Mouse (Mus musculus): ENCODE measurements around the gene Barhl2. TPM values are rescaled to one million over a fixed set of nuclear protein-coding genes. Genes with fewer than 3 reads are reported as not detected.

Gene Barhl2
- polyA plus RNA-seq, 1 experiment from 2014 or later: not detected

DNA sequence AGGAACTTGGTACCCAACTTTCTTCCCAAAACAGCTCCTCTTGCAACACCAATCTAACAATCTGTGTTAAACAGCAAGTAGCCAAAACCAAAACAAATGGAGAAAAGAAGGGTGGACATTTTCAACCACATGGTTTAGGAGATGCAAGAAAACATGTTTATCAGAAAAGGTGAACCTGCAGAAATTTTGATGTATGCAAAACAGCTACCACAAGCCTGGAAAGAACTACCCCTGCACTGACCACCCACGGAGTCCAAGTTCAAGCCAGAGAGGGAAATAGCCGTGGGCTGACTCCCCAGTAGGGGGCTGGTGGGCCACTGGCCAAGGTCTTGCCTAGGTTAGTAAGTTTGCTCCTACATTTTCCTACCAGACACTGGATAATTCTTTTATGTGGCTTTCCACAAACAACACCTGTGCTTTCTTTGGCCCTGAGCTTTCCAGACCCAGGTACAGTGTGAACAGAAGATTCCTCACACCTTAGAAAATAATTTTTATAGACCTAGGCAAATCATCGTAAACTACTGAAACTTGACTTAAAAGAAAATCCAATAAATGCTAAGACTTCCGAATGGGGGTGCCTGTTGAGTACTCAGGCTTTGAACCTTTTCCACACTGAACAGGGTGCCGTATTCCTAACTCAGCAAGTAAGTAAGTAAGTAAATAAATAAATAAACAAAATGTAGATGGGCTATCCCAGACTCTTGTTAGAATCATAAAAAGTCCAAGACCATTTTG, 7.4 kb downstream of the Barhl2 start:
- TF ChIP-seq CTCF (IDR thresholded peaks at IDR 0.05; ENCODE audit: low read depth): no peak
- H3K4me2 ChIP-seq: no peak overlapping the region
- DNase-seq: no peak
- no peaks in the 10 kb centered on the region for H3K9me3 ChIP-seq (ENCODE audit: low read depth, low read length)
- H3K4me1 ChIP-seq (ENCODE audit: insufficient read depth): no peaks in the 10 kb centered on the region
- no peak for ATAC-seq (ENCODE audit: insufficient read depth)
- H3K36me3 ChIP-seq (ENCODE audit: insufficient read depth): no peaks in the 10 kb centered on the region
- no peak overlapping the region for H3K9ac ChIP-seq
- H3K27ac ChIP-seq (ENCODE audit: low read depth): no peak overlapping the region
- 15% methylated on average over 5 of the region's 5 CpGs for WGBS
- peaks cover 97% of the 10 kb centered on the region for H3K27me3 ChIP-seq (ENCODE audit: insufficient read depth, low read length)
- H3K4me3 ChIP-seq (ENCODE audit: low read depth, low read length): no peak overlapping the region

DNA sequence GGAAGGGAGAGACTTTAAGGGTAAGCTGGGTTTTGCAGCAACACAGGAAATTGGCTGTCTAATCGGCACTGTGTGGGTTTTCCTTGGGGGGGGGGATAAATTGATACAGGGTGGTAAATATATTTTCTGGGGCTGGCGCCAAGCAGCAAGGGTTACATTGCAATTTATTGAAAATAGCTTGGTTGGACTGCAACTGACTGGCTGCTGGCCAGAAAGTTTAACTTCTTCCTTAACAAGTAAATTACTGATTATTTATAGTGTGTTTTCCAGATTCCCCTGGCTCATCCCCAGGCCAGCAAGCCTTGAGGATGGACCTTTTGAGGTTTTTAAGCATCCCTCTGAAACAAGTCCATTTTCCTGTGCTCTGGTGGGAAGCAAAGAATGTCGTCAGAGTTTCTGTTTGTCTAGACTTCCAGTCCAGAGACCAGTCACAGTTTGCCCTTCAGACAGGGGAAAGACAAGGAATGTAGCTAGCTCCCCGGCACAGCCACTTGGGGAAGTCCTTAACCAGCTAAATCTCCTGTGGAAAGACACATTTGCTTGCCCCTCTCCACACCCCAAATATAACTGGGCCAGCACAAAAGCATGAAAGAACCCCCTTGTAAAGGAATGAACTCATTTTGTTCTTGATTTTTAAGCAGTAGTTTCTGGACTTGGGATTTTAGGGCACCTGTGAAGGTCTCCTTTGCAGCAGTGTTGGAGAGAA, 8.1 kb downstream of the Barhl2 start:
- 13% methylated on average over 4 of the region's 4 CpGs for WGBS
- no peak for ATAC-seq (ENCODE audit: insufficient read depth)
- no peak overlapping the region for H3K9ac ChIP-seq
- peaks cover 95% of the 10 kb centered on the region for H3K27me3 ChIP-seq (ENCODE audit: insufficient read depth, low read length)
- no peak overlapping the region for H3K4me2 ChIP-seq
- peak; percentile 68 for DNase-seq
- H3K36me3 ChIP-seq (ENCODE audit: insufficient read depth): no peaks in the 10 kb centered on the region
- no peak overlapping the region for H3K27ac ChIP-seq (ENCODE audit: low read depth)
- no peak for TF ChIP-seq CTCF (IDR thresholded peaks at IDR 0.05; ENCODE audit: low read depth)
- no peaks in the 10 kb centered on the region for H3K9me3 ChIP-seq (ENCODE audit: low read depth, low read length)
- H3K4me3 ChIP-seq (ENCODE audit: low read depth, low read length): no peak overlapping the region
- no peaks in the 10 kb centered on the region for H3K4me1 ChIP-seq (ENCODE audit: insufficient read depth)

DNA sequence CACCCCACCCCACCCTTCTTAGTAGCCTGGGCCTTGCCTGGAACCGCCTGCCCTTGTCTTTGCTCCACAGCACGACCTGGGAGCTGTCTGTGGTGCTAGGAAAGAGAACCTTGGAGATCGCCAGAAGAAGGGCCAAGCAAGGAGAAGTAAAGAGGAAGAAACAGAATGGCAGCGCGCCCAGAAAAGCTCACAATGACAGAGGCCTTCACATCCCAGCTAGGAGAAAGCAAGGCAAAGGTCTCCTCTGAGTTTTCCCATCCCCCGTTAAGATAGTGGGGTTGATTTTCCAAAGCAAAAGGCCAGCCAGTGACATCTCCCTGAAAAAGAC, 9.2 kb downstream of the Barhl2 start:
- TF ChIP-seq CTCF (IDR thresholded peaks at IDR 0.05; ENCODE audit: low read depth): no peak
- H3K4me1 ChIP-seq (ENCODE audit: insufficient read depth): no peaks in the 10 kb centered on the region

DNA sequence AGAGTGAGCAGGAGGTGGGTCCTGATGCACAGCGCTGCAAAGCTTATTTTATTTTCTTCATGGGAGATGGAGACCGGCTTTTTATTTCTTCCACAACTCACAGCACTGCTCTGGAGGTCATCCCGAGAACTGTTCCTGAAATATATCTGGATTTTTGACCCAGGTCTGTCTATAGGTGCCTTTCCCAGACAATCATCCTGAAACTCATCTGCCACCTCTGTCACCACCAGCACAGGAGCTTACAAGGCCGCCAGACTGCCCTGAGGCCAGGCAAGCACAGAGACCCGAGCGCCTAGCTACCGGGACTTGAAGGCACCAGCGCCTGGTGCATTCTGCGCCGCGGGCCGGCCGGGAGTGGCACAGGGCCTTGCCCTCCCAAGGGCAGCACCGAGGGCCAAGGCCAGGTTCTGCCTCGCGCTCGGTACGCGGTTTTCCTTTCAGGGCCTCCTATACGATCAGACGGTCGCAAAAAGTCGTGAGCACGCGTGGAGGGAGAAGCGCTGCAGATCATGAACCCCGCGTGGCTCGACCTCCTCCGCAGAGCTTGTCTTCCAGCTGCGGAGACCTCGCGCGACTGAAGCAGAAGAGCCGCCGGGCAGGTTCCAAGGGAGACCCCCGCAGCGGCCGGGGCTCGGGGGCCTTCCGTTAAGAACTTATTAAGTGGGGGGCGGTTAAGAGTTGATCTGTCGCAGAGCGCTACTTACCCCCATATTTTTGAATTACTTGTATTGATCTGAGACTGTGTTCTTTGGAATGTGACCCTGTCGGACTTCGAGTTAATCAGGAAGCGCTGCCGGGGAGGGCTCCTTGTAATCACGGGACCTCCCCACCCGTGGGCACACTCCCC, 9.8 kb downstream of the Barhl2 start:
- Histone ChIP-seq H3K4me1 (ENCODE audit: insufficient read depth) (no peaks in the 10 kb centered on the region), H3K4me2 (no peak overlapping the region), H3K27ac (ENCODE audit: low read depth) (no peak overlapping the region), H3K9ac (no peak overlapping the region), H3K9me3 (ENCODE audit: low read depth, low read length) (no peaks in the 10 kb centered on the region), H3K4me3 (ENCODE audit: low read depth, low read length) (no peak overlapping the region), H3K27me3 (ENCODE audit: insufficient read depth, low read length) (peaks cover 83% of the 10 kb centered on the region), H3K36me3 (ENCODE audit: insufficient read depth) (no peaks in the 10 kb centered on the region)
- ATAC-seq (ENCODE audit: insufficient read depth) (no peak), DNase-seq (no peak)
- TF ChIP-seq CTCF (IDR thresholded peaks at IDR 0.05; ENCODE audit: low read depth): no peak
- WGBS: 4% methylated on average over 50 of the region's 50 CpGs

More for the DNA sequence above, 9.2 kb downstream of the Barhl2 start:
- Histone ChIP-seq H3K9me3 (ENCODE audit: low read depth, low read length) (no peaks in the 10 kb centered on the region), H3K4me3 (ENCODE audit: low read depth, low read length) (no peak overlapping the region), H3K4me2 (no peak overlapping the region), H3K9ac (no peak overlapping the region), H3K27ac (ENCODE audit: low read depth) (no peak overlapping the region), H3K36me3 (ENCODE audit: insufficient read depth) (no peaks in the 10 kb centered on the region), H3K27me3 (ENCODE audit: insufficient read depth, low read length) (peaks cover 88% of the 10 kb centered on the region)
- ATAC-seq (ENCODE audit: insufficient read depth) (no peak), DNase-seq (peak; percentile 87)
- 0% methylated on average over 6 of the region's 6 CpGs for WGBS

DNA sequence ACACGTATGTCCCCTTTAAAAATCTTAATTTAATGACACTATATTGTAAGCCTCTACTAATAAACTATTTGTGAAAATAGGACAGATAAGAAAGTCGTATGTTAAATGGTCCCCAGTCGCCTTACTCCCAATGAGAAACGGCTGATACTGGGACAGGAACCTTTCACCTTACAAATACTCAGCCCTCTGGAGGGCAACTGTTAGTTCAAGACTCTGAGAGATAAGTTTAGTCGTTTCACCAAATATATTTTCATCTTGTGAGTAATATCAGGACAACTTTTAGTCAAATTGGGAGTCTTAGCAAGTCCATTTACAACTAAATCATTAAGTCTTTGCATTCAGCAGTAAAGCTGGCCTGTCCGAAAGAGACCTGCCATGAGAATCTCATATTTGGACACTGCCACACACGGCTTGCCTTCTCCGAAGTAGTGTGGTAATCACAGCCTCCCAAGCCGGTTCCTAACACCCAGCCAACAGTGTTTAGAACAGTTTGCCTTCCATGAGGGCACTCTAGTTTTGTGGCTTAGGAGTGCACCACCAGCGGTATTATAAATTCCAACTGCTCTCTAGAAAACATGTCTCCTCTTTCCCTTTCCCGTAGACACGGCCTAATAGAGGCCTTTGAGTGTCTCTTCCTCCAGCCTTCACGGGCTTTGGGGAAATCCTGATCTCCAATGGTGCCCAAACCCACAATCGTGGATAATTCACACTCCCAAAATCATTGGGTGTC, 10.7 kb downstream of the Barhl2 start:
- H3K9ac ChIP-seq: no peak overlapping the region
- no peak overlapping the region for H3K27ac ChIP-seq (ENCODE audit: low read depth)
- peaks cover 79% of the 10 kb centered on the region for H3K27me3 ChIP-seq (ENCODE audit: insufficient read depth, low read length)
- H3K36me3 ChIP-seq (ENCODE audit: insufficient read depth): no peaks in the 10 kb centered on the region
- no peaks in the 10 kb centered on the region for H3K4me1 ChIP-seq (ENCODE audit: insufficient read depth)
- no peaks in the 10 kb centered on the region for H3K9me3 ChIP-seq (ENCODE audit: low read depth, low read length)
- no peak overlapping the region for H3K4me2 ChIP-seq
- no peak for ATAC-seq (ENCODE audit: insufficient read depth)
- TF ChIP-seq CTCF (IDR thresholded peaks at IDR 0.05; ENCODE audit: low read depth): no peak
- H3K4me3 ChIP-seq (ENCODE audit: low read depth, low read length): no peak overlapping the region
- no peak for DNase-seq
- 35% methylated on average over 14 of the region's 14 CpGs for WGBS

DNA sequence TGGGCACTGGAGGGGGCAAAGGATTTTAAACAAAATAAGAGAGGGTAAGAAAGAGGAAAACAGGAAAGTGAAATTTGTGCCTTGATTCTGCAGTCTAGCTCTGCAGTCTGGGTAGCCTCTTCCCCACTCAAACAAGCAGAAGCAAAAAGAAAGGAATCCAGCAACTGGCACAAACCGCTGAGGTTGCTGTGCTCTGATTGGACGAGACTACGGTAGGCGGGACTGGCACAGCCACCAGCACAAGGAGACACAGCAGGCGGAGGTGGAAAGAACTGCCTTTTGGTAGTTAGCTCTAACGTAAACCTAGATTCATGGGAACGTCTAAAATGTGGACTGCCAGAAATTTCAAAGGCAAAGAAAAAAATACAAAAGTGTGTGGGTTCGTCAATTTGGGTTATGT, 11.4 kb downstream of the Barhl2 start:
- ATAC-seq (ENCODE audit: insufficient read depth) (no peak), DNase-seq (peak; percentile 37)
- Histone ChIP-seq H3K4me3 (ENCODE audit: low read depth, low read length) (no peak overlapping the region), H3K9me3 (ENCODE audit: low read depth, low read length) (no peaks in the 10 kb centered on the region), H3K36me3 (ENCODE audit: insufficient read depth) (no peaks in the 10 kb centered on the region), H3K27ac (ENCODE audit: low read depth) (no peak overlapping the region), H3K4me1 (ENCODE audit: insufficient read depth) (no peaks in the 10 kb centered on the region), H3K4me2 (no peak overlapping the region), H3K27me3 (ENCODE audit: insufficient read depth, low read length) (peaks cover 72% of the 10 kb centered on the region), H3K9ac (no peak overlapping the region)
- 4% methylated on average over 8 of the region's 8 CpGs for WGBS
- no peak for TF ChIP-seq CTCF (IDR thresholded peaks at IDR 0.05; ENCODE audit: low read depth)

Measured in lung, embryonic 14.5 days (tissue).